Mouse (Mus musculus): Measurements from ENCODE around the gene Armc7.
A peak's percentile ranks its signal among the peaks of the same experiment; 100 is the strongest.
"Not testable (repeated sequence)": the region's sequence is repeated elsewhere in the genome, so short reads cannot be mapped to it uniquely, and the experiment has no call there.

Armc7 gene

DNA sequence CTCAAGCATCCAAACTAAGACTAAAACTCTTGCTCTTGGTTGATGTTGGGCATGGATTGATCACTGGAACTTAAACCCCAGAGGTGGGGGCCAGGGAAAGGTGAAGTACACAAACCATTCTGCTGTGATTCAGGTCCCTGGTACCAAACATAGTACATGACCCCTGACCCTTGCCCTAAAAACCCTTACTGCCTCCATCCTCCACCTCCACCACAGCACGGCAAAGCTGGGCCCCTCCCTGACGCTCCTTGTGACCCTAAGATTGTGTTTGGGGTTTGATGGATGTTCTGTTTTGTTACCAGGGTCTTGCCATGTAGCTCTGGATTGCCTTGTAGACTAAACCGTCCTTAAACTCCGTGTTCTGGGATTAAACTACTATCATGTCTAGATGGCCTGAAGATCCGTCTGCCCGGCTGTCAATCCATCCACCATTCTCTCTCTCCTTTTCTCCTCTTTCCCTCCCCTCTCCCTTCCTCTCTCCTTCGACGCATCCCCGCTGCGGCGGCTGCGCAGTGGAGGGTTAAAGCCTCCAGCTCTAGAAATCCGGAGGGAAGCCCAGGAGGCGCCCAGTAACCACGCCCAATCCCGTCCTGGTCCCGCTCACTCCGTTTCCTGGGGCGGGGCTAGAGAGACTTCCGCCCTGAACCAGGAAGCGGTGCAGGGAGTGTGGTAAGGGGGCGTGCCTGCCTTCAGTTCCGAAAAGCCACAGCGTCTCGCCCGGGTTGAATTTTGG, at the start of gene Armc7:
TSS of gene Armc7 (plus strand) at position 643 of the 733 bp plus-strand sequence.
- peak; percentile 99 for DNase-seq (ENCODE audit: low read depth)

DNA sequence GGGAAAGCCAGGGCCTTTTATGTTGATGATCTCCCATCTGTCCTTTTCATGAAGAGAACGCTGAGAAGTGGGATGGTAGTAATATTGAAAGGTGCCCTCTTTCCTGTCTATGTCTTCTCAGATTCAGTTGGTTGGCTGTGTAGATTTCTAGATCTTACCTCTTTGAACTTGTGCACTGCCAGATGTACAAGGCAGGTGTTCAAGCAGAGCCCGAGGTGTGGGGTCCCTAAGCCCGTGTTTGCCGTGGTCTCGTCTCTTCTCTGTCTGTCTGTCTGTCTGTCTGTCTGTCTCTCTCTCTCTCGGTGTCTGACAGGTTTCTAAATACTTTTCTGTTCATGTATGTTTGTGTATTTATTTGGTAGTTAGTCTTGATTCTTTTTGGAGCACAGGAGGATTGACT, 49.8 kb upstream of the Armc7 start:
- no peak for DNase-seq (ENCODE audit: low read depth)

DNA sequence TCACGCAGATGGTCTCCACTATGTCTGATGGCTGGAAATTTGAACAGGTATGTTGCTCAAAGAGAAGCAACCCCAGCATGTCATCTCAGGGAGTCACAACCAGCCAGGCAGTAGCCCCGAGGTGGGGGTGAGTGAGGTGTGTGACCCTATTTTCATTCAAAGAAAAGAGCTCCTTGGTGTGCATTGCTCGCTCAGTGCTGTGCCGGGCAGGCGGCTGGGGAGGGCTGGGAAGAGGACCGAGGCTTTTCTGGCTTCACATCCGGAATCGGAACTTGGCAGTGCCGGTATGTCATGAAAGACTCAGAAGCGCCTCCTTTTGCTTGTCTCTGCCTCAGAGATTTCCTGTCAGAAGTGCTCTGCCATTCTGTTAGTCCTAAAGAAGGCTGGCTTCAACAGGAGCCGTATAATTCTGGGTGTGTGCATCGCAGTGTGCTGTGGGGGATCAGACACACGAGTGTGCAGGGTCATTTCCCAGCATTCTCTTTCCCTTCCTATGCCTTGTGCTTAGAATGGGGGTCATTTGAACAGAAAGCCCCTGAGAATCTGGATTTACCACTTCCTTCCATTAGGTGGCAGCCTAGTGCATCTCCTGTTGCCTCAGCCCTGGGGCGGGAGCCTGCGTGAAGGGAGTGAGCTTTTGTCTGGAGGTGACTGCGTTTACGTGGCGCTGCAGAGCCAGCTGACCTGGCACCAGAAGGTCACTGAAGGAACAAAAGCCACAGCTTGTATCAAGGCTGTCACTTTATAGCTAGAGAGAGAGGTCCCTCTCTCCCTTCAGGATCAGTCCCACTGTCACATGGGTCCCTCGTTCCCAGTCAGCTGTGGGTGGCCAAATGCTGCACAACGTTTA, 47.8 kb upstream of the Armc7 start:
- peak; percentile 78 for DNase-seq (ENCODE audit: low read depth)

DNA sequence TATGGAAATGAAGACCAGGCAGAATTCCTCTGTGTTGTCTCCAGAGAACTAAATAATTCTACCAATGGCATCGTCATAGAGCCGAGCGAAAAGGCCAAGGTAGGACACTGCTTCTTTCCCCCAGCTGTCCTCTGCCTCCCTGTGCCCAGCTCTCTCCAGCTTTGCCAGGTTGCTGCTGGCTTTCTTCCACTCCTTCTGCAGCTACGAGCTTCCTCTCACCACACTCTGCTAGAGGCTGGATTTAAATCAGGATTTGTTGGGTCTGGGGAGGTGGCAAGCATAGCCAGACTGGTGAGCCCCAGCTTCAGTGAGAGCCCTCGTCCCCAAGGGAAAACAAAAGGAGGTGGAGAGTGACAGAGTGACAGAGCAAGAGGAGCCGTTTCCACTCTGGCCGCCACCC, 46.2 kb upstream of the Armc7 start:
- DNase-seq (ENCODE audit: low read depth), result no peak

DNA sequence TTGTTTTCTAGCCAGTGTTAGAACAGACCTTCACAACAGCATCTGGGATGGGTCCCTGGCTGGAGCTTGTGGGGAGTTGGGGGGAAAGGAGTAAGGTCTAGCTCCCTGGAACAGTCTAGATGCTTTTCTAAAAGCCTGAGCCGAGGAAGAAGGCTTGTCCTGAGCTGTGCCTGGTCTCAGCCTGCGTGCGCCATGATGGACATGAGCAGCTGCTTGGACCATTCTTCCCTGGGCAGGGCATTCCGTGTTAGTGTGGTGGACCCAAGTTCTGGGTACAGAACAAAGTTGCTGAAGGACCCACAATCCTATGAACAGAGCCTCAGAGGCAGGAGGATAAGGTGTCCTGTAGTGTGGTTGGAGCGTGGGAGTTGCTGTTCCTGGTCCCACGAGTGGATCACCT, 44.9 kb upstream of the Armc7 start:
- no peak for DNase-seq (ENCODE audit: low read depth)

DNA sequence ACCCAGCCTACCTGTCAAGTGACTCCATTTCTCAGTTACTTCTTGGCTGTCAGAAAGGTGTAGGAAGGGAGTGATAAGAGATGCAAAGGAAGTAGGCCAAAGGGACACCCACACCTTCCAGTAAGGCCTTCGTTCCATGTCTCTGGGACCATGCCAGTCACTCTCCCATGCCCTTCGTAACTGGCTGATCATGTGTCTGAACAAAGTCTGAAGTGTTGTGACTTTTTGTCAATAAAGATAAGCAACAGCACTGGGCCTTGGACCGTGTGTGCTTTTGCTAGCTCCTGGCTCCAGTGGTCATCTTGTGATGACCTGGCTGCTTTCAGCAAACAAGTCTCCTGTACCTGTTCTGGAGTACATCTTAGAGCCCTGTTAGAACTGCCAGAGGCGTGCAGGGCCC, 42.7 kb upstream of the Armc7 start:
- no peak for DNase-seq (ENCODE audit: low read depth)

DNA sequence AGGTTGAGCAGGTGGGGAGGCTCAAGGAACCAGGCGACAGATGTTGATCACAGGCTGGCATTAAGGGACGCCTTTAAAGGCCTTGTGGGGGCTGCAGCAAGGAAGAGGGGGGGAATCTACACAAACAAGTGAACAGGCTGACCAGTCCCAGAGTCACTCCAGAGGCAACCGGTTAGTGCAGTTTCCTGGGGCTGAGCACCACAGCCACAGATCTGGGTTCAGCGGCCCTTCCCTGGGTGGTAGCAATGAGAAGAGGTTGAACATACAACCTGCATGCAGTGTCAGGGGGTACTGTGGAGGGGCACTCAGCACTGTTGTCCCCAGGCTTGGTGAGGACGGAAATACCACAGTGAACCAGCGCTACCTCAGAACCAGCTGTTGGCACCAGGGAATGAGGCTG, 42.1 kb upstream of the Armc7 start:
- DNase-seq (ENCODE audit: low read depth), result no peak

DNA sequence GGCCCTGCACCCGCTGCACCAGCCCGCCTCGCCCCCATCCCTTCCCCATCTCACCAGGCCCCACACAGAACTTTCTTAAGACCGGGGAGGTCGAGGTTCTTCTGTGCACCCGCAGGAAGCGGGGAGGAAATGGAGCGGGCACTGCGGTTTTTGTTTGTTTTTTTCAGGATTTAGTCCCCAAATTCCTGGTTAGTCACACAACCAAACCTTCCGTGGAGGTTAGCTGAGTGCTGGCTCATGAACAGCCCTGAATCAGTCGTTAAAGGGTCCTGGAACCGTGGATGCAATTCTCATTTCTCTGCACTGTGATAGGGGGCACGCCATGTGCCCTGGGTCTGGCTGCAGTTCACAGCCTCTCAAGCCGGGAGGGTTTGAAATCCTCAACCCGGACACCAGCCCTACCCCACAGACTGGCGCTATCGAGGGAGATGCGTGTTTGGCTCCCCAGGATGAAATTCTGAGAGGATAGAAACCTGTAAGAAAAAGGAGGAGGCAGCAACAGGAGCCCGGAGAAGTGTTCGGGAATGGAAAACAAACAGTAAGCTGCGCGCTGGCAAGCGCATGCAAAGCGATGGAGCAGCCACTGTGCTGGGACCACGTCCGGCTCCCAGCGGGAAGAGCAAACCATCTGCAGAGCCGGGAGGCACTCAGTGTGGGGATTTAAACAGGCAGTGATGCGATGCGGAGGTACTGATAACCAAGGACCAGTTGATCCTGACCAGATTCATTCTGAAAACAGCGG, 39.7 kb upstream of the Armc7 start:
- no peak for DNase-seq (ENCODE audit: low read depth)

DNA sequence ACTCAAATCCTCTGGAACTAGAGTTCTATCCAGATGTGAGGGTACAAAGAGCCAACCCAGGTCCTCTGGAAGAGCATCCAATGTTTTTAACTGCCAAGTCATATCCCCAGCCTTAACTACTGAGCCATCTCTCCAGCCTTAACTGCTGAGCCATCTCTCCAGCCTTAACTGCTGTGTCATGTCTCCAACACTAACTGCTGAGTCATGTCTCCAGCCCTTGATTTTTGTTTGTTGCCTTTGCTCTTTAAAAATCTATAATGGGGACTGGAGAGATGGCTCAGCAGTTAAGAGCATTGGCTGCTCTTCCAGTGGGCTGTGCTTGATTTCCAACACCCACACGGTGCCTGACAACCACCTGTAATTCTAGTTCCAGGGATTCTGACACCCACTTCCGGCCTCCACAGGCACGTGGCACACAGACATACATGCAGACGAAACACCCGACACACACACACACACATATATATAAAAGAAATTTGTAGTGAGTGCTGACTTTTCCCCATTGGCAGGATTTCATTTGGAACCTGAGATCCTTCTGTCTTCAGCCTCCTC, 37.8 kb upstream of the Armc7 start:
- peak; percentile 67 for DNase-seq (ENCODE audit: low read depth)

DNA sequence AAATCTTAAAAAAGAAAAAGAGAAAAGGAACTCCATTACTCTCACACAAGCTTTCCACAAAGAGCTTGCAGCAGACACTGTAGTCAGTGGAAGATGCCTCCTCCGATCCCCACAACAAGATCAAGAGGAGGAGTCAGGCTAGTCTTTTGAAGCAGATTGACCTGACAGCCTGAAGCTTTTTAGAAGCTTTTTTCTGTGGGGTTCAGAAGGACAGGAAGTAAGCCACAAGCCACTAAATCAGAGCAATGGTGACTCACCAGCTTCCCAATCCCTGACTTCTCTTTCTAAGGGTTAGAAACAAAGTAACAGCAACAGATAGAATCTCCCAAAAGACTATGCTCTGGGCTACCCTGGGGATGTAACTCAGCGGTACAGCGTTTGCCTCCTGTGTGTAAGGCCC, 36.1 kb upstream of the Armc7 start:
- no peak for DNase-seq (ENCODE audit: low read depth)

DNA sequence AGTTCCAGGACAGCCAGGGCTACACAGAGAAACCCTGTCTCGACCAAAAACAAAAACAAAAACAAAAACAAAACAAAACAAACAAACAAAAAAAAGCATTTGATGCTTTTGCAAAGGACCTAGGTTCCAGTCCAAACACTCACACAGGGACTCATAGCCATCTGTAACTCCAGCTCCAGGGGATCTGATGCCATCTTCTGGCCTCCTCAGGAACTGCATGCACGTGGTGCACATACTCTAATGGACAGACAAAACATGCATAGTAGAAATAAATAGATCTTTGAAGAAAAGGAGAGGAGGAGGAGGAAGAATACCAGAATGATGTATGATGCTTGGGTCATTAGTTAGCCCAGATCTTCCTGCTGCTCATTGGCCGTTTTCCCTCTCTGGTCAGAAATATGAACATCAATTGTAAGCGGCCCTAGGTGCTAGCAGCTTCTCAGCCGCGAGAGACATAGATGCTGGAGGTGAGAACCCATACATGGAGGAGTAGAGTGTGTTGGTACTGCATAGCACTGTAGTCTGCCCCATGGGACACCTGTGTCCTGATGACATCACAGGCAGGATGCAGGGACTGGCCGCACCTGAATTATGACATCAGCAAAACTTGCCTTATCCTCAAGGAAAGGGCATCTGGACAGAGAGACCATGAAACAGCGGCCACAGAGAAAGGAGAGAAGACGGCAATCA, 35.4 kb upstream of the Armc7 start, which contains the start of gene Trim80:
TSS of gene Trim80 (plus strand) at position 640 of the 690 bp plus-strand sequence.
- DNase-seq (ENCODE audit: low read depth), result peak; percentile 34

DNA sequence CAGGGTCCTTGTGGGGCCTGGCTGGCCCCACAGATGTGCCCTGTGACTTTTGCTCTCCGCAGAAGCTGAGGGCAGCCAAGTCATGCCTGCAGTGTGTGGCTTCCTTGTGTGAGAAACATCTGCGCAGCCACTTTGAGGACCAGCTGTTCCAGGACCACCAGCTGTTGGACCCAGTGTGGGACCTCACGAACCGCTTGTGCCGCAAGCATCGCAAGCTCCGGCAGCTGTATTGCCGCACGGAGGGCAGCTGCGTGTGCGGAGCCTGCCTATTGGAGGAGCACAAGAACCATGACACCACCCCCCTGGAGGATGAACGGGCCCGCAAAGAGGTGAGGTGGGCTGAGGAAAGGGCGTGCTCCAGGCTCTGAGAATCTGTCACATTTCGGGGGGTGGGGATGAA, 34.0 kb upstream of the Armc7 start:
- DNase-seq (ENCODE audit: low read depth), result no peak

DNA sequence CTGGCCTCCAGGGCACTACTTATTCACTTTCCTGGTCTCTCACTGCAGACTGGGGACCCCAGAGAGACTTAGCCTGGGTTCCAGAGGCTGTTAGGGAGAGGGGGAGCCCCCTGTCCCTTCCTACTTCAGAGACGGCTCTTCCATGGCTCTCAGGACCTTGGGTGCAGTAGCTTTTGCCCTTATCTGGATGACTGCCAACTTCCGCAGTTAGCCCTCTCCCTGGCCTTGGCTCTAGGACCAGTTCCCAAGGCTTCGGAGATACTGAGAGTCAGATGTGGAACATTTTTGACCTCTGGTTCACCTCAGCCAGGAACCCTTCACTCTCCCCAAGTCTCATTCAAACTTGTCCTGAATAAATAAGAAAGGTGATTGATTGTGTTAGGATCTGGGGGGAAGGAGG, 28.6 kb upstream of the Armc7 start:
- DNase-seq (ENCODE audit: low read depth), result no peak

DNA sequence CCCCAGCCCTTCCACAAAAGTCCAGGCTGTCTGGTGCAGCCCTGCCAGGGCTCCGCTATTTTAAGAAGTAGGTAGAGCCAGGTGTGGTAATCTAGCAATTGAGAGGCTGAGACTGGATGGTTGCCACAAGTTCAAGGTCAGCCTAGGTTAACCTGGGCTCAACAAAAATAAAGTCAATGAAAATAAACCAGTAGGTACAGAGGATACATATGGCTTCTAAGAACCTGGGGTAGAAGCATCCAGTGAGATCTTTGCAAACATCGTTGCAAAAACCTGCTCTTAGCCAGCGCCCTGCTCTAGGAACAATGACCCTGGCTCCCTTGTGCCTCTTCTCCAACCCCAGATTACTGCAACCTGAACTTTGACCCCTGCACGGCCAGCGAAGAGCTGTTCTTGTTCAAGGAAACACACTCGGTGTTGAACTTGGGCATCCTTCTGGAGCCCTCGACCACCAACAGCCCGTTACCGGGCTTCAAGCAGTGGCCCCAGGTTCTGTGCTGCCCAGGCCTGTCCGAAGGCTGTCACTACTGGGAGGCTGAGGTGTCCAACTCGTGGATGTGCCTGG, 28.1 kb upstream of the Armc7 start:
- DNase-seq (ENCODE audit: low read depth), result no peak

DNA sequence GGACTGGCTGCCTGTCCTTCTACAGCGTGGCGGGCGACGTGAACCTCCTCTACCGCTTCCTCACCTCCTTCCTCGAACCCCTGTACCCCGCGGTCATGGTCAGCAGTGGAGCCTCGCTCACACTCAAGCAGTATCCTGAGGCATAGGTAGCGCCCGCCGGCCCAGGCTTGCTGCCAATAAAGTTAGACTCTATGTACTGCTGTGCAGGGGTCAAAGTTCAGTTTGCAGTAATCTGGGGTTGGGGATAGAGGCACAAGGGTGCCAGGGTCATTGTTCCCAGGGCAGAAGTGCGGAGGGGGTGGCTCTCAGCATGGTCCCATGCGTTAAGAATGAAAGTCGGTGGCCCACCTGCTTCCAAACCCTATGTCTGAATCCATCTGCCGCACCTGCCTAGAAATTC, 27.4 kb upstream of the Armc7 start:
- no peak for DNase-seq (ENCODE audit: low read depth)

DNA sequence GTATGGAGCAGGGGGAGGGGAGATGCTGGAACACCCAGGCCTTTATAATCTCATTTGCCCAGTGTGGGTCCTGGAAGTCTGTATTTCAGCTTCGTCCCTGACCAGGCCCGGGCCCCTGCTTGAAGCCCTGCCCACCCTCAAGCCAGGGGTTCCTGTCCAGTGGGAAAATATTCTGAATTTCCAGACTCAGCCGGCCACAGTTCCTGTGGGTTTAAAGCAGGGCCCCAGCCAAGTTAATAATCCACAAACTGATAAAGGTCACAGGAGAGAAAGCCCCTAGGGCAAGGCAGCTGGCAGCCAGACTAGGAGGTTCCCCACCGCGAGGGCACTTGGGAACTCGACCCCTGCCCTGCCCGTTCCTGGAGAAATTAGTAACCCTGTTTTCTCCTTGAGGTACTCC, 26.5 kb upstream of the Armc7 start:
- no peak for DNase-seq (ENCODE audit: low read depth)

DNA sequence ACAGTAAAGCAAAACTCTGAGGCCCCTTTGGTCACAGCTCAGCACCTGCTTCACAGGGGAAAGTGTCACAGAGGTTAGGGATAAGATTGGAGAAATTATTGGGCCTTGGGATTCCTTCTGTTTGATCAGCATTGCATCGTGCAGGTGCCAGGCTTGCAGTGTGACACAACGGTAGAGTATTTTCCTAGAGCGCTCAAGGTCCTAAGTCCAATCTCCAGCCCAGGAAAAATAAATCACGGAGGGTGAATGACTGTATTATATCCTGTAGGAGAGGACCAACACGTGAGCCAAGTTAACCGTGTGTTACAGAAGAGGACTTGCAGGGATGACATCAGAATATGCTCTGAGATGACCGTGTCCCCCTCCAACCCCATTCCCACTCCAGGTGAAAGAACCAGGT, 25.3 kb upstream of the Armc7 start:
- no peak for DNase-seq (ENCODE audit: low read depth)

DNA sequence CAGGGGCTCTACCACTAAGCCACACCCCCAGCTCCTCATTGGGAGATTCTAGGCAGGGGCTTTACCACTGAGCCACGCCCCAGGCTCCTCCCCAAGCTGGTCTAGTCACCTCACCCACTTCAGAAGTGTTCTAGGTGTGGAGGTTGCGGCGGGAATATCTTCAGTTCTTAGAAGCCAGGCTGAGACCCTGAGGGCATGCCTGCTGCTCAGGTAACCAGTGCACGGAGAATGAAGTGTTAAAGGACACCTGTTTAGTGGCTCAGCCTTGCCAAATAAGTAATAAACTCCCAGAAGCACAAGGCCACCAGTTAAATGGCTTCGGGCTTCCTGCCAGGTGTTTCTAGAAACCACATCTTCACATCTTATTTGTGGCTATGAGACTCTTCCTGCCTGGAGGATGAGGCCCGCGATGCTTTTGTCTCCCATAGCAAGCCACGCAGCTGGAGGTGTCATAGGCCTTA, 23.7 kb upstream of the Armc7 start:
- DNase-seq (ENCODE audit: low read depth), result no peak

DNA sequence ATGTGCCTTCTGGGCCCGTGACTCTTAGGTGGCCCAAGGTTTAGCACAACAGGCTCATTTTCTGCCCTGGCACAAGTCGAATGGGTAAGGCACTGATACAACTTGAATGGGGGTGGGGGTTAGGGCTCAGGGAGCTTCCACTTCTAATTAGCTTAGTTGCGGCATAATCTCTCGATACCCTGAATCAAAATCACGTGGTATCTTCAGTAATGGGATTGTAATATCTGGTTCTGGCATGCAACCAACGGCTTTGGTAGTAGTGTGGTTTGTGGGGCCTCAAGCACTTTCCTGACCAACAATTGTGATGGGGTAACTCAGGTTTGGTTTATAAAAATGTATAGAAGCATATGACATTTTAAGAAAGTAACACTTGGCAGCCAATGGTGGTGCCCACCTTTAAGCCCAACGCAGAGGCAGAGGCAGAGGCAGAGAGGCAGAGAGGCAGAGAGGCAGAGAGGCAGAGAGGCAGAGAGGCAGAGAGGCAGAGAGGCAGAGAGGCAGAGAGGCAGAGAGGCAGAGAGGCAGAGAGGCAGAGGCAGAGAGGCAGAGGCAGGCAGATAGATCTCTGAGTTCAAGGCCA, 23.1 kb upstream of the Armc7 start:
- DNase-seq (ENCODE audit: low read depth), result no peak

DNA sequence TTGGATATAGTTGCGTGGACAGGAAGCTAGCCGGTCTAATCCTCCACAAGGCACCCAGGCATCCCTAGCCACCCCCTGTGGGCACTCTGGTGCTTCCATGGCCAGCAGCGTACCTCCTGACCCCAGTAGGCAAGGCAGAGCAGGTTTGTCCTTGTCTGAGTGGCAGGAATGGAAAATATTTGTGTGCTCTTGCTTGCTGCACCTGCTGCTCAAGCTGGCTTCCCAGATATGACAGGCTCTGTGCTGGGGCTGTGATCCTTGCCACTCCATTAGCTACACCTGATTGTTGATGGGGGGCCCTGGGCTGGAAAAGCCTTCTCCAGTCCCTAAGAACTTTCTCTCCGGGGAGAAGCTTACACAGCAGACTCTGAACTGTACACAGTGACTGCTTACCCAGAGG, 22.2 kb upstream of the Armc7 start:
- no peak for DNase-seq (ENCODE audit: low read depth)

DNA sequence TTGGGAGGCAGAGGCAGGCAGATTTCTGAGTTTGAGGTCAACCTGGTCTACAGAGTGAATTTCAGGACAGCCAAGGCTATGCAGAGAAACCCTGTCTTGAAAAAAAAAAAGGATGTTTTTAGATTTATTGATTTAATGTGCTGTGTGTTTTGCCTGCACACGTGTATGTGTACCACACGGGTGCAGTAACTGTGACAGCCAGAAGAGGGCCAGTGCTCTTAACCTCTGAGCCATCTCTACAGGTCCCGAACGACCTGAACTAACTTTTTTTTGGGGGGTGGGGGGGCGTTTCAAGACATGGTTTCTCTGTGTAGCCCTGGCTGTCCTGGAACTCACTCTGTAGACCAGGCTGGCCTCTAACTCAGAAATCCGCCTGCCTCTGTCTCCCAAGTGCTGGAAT, 20.6 kb upstream of the Armc7 start:
- DNase-seq (ENCODE audit: low read depth), result not testable (repeated sequence)
